Mouse (Mus musculus): ENCODE data around the gene Ube2z.

DNA sequence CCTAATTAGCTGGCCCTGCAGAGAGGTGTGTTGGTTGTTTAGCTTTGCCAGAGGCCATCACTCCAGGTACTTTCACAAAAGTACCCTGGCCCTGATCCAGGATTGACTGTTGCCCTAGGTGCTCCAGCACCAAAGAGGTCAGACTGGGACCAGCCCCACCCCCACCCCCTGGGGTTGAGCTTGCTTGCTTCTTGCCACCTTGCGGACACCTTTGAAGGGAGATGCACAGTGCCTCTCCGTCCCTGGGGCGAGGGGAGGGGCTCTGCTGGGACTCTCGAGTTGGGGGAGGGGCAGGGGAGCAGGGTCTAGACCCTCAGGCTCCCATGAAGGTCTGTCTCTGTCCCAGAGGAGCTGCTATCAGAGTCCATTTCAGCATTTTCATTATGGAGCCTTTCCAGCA, 15.2 kb downstream of the Ube2z start:
- TF ChIP-seq EP300 (IDR thresholded peaks at IDR 0.05; ENCODE audit: low read depth): no peak
- no peak for TF ChIP-seq CTCF (IDR thresholded peaks at IDR 0.05; ENCODE audit: low read depth)

Measured in liver, embryonic 14.5 days (tissue).